Mouse (Mus musculus) cerebellum, postnatal 10 days (tissue): ENCODE results near the gene Gstm3.
"Not testable (repeated sequence)": the region's sequence is repeated elsewhere in the genome, so short reads cannot be mapped to it uniquely, and the experiment has no call there.

Experiments
- DNase-seq, 2 experiments: peaks; one replicate each; pipeline ENCODE4 v3.0.0; 2021; ENCODE audit warnings: mixed read lengths in 2 of 2

The Gstm3 gene

DNA sequence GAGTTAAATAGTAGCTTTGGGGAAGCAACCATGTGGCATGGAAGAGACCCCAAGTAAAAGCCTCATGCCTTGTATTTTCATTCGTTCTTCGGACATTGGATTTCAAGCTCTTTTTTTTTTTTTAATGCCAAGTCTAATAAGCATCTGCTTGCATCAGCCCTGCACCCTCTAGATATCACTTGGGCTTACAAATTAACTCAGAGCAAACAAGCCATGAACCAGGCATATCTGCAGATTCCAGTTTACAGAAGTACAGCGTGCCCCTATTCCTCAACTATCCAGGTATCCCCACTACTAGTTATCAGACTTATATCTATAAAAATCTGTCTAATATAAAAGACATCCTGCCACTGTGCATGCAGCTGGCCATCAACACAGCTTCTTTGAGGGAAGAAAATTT, 3.0 kb upstream of the Gstm3 start:
- DNase-seq: no peak

DNA sequence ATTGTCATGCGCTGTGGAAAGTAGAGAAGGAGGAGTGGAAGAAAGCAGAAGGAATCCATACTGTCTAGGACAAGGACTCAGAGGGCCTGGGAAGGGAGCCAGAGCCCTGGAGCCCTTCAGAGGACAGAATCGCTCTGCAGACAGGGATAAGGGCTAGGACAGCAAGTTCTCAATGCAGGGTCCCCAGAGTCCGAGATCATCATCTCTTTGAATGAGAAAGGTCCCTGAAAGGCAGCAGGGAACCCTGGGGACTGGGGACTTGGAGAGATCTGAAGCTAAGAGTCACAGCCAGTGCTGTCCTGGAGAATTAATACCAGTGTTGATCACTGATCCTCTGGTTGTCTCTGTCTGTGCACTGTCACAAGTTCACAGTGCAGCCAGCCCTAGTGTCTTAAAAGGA, 2.0 kb upstream of the Gstm3 start:
- DNase-seq: not testable (repeated sequence)

DNA sequence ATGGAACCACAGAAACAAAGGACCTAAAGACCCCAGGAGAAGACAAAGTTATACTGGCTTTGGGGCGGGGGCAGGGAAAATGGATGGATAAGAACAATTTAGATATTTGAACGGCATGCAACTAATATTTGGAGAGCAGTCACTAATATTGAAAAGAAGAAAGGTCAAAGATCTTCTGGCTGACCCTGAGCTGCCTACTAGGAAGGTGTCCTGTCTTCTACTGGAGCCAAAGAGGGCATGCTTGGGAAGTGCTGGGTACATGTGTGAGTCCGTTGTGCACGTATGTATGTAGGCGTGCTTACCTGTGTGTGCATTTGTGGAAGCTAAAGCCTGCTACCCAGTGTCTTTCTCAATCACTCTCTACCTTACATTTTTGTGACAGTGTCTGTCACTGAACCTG, 2.5 kb downstream of the Gstm3 start:
- DNase-seq: no peak

DNA sequence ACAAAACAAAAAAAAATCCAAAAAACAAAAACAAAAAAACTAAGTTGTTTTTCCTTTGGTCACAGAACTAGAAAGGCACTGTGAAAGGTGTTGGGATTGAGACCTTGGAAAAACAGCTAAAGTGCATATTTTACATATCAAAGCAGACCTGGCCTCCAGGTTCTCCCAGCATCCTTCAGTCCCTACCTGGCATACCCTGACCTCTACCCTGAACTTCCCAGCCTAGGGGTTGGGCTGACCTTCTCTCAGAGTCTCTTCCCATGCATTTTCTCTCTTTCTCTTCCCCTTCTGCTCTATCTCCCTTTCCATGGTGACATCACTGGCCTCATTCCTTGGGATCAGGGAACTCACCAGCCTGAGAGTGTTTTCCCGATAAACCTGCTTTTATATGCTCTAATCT, 3.5 kb downstream of the Gstm3 start:
- DNase-seq: no peak

DNA sequence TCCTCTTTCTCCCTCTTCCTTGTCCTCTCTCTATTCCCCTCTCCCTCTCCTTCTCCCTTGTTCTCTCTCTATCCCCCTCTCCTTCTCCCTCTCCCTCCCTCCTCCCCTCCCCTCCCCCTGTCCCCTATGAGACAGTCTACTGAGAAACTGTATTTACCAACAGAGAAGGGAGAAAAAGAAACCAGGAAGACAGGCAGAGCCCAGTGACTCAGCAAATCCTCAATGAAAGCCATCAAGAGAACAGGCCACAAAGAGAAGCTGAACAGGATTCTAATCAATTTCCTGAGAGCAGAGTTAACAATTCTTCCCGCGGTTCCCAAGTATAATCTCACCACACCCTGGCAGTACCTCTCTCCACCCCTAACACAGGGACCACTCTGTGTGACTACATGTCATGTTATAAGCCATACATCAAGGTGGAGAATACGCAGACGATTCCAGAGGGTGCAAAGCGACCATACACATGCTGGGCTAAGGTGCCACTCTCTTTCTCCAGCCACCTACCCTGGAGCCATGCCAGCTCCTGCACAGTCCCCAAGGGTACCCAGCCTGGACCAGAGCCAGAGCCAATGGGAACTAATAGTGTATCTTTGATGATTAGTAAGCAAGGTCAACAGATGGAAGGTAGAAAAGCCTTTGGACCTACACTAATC, 4.3 kb downstream of the Gstm3 start:
- DNase-seq: peak in 1 of 2 experiments; percentile 21

DNA sequence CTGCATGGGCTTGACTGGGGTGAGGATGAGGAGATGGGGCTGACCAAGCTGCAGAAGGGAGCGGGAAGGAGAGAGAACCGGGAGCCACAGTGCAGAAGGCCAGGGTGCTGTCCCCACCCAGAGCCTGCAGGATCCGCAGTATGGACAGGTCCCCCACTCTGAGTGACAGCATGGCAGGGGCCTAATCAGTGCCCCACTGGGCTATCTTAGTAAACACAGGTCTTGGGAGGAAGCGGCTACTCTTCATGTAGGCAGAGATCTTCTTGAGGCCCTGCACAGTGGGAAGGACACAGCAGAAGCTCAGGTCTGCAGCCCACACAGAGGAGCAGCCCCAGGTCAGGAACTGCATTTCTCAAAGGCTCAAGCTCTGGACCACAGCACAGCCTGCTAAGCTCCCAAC, 5.1 kb downstream of the Gstm3 start:
- DNase-seq: no peak

DNA sequence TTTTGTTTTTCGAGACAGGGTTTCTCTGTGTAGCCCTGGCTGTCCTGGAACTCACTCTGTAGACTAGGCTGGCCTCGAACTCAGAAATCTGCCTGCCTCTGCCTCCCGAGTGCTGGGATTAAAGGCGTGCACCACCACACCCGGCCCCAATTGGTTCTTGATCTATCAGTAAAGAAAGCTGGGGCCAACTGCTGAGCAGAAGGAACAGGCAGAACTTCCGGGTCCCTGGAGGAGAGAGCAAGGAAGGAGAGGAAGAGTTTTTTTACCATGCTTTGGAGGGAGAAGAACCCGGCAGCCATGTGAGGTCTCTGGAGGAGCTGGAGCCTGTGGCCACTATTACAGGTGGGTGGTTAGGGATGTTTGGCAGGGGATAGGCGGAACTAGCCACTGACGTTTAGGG, 13.8 kb downstream of the Gstm3 start:
- DNase-seq: not testable (repeated sequence)

DNA sequence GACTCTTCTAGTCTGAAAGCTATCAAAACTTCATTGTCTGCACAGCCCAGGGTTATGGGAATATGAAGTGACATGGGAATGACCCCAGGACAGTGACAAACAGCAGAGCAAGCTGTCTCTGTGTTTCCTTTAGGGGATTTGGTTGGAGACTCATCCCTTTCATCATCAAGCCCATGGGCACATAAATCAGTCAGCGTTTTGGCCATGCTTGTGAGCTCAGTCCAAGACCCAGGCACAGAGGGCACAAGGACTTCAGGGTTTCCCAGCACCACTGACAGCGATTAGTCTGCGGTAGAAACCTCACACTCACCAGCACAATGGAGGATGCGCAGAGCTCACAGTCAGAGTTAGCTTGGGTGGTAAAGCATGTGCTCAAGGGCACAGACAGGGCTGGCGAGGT, 15.2 kb downstream of the Gstm3 start:
- no peak for DNase-seq

DNA sequence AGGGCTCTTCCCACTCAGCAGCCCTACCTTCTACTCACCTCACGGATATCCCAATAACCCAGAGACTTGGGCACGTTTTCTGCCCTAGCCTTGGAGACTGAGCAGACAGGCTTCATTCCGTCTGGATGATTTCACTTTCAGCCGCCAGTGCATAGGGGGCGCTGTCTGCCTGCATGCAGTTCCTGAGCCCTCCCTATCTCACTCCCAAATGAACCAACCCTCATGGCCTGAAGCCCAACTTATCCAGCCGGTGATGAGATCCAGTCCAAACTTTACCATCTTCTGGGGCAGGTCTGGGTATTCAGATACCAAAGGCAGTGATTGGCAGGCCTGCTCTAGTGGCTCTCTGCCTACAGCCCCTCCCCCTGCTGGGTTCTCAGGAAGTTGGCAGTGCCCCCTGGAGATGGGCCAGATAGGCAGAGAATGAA, 15.7 kb downstream of the Gstm3 start:
- peak; percentile 93 for DNase-seq

DNA sequence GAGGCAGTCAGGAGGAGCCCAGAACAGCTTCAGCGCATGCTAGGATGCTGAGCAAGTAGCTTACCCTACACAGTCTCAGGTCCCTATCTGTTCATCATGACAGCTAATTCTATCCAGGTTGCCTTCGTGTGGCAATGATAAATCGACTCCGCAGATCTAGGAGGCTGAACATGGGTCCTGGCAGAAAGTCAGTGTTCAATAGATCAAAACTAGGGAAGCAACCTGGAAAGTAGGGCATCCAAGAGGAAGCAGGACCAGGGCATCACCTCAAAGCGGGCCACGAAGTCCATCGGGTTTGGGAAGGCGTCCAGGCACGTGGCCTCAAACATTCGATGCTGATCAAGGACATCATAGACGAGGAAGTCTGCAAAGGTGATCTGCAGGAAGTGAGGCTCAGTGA, 18.6 kb downstream of the Gstm3 start:
- DNase-seq: no peak

DNA sequence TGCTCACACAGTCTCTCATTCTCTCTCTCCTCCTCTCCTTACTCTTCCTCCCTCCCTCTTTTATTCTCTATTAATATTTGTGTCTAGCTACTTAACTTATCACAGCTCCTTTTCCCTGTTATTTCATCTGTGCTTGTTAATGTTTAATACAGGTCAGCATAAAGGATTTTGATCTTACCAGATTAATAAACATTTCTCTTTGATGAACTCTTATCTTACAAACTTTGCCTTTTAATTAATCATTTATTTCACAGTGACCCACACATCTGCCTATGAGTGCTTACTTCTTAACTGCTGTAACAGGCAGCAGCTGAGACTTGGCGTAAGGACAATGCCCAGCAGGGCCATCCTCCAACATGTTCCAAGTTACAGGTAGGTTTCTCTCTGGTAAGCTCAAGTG, 19.6 kb downstream of the Gstm3 start:
- DNase-seq: not testable (repeated sequence)

DNA sequence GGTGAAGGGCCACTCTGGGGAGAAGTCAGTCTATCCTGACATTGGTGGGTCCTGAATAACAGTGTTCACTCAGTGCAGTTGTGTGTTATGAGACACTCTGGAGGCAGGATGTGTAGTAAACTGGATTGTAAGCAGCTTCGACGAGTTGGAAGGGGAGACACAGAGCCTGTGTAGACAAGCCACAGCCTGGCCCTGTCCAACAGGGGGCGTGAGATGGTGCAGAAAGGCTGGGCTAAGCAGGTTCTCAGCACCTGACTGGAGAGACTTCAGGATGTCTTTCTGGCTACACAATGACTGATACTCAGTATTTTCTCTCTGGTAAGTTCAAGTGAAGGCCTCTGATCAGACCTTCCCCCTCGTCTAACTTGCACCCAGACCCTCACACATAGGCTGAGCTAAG, 23.4 kb downstream of the Gstm3 start:
- DNase-seq: no peak

DNA sequence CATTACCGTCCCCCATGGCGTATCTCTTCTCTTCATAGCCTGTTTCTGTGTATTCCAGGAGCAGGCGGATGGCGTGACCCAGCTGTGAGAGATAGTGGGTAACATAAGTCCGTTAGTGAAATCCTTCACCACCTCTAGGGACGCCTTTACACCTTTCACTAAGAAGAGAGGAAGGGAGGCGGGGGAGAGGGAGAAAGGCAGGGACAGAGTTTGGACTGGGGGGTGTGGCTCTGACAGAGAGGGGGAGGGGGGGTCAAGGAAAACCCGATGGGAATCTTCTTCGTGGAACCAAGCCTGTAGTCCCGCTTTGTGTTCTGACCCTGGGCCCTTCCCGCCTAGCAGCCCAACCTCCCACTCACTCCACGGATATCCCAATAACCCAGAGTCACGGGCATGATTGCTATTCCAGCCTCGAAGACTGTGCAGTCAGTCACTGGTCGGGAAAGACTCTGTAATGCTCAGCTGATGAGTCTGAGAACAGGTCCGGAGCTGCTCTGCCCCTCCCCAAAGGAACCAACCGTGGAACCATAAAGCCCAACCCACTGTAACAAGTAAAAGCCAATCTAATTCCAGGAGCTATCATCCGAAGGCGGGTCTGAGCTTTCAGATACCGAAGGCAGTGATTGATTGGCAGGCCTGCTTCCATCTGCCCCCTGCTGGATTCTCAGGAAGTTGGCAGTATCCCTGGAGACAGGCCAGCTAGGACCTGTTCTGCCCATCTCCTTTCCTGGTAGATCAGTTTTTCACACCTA, 25.7 kb downstream of the Gstm3 start, which contains the start of gene Gstm6:
Gstm6 (minus strand) TSS at position 511 of the 752 bp plus-strand sequence.
- peak; percentile 62 to 68 for DNase-seq

DNA sequence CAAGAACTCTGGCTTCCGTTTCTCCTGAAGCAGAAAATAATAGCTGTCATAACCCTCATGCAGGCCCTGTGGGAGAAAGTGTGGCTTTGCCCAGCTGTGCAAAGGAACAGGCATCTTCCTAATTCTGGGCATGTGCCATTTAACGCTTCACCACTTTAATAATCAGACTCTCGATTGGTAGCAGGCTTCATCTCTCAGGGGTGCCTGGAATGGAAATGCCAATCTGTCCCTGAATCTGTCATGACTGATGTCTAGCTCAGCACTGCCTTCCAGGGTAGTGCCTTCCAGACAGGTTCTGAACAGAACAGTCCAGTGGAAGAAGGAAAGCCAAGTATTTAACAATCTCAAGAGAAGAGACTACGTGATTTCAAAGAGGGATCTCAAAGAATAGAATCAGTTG, 27.8 kb downstream of the Gstm3 start:
- DNase-seq: peak; percentile 72 to 76

DNA sequence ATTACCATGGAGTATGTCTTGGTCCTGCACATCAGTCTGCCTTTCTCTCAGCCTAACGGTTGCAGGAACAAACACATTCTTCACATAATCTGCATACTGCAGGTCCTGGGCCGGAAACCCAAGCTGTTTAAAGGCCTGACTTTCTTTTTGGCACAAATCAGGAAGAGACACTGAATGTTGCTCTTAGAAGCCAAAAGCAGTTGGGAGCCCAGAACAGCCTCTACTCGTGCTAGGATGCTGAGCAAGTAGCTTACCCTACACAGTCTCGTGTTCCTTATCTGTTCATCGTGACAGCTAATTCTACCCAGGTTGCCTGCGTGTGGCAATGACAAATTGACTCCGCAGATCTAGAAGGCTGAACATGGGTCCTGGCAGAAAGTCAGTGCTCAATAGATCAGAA, 28.6 kb downstream of the Gstm3 start:
- peak in 1 of 2 experiments; percentile 33 for DNase-seq

DNA sequence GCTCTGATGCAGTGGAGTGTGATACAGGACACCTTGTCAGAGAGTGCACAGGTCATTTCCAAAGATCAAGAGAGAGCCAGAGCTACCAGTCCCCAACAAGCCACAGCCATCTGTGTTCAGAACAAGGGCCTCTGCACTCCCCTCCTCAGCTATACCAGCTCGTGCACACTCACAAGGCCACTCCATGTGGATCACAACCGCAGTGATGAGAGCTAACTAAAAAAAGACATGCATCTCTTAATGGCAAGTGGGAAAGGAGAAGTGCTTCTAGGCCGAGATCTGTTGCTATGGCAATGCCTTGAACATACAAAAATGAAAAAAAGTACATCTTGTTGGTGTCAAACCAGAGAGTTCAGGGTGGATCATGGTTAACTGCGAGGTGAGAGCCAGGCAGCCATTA, 29.3 kb downstream of the Gstm3 start:
- DNase-seq: no peak

DNA sequence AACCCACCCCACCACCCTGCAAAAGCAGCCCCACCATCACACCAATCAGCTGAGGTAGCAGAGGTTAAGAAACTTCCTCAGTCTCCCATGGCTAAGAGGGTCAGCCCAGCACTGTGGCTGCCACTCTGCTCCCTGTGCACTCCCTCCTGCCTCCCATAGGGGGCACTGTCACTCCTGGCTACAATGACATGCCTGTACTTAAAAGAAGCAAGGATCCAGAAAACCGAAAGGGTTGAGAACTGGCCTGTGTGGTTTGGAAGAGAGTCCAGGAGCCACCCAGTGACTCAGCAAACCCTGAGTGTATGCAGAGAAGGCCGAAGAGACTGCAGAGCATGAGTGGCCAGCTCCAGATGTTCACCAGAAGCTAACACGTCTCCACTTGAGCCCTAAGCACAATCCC, 29.7 kb downstream of the Gstm3 start:
- peak; percentile 67 to 69 for DNase-seq

DNA sequence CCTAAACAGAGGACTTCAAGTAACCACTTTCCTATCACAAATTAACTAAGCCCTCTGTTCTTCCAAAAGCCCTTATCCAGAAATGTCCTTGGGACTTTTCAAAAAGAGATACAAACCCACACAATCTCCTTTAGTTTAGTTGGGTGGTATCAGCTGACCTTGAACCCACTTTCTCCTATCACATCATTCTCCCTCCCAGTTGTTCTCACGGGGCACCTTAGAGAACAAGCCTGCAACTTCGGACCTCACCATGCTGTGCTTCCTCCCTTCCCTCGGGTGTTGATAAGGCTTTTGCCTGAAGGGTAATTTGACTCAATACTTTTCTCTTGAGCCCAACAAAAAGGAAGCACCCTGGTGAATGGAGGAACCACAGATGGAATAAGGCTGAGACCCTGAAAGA, 33.2 kb downstream of the Gstm3 start:
- no peak for DNase-seq

DNA sequence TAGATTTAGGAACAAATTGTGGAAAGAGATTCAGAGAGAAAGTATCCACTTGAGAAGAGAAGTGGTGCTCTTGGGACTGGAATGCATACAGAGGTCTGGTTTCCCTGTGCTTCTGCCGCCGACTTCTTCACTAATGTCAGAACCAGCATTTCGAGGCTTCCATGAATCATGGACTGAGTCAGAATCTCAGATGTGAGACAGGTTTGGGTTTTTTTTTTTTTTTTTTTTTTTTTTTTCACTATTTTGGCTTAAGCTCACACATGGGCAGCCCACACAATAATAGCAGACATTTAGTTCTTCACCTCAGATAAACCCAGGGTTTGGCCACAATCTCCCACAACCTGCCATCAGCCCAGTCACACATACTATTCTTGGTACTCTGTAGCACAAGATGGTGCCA, 33.8 kb downstream of the Gstm3 start:
- no peak for DNase-seq

DNA sequence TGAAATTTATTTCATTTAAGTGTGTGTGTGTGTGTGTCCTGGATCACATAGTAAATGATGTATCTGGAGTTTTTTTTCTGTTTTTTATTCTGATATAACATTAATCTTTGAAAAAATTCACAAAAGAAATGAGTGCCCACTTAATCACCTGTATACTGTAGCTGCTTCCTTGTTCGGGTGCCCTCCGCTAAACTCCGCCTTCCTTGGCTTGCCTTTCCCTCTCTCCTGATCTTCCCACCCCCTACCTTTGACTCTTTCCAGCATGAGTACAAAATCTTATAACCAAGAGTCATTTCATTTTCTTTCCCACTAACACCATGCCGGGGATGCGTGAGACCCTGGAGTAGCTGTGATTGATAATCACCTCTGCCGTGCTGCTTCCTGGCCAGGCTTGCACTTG, 37.0 kb downstream of the Gstm3 start:
- DNase-seq: peak in 1 of 2 experiments; percentile 54

DNA sequence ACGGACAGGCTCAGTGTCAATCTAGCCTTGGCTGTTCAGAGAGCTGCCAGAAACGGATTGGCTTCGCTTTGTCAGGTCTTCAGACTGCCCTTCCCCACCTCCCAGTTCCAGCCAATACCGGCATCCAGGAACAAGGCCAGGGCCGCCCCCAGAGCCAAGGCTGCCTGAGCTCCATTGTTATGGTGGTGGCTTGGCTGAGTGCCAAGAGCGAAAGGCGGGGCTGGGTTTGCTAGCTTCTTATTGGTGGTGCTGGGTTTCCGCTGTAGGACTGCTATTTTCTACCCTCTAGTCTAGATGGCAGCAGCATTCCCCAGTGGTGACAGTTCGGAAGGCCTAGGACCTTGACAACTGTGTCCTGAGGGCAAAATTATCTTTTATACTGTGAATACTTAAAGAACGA, 37.4 kb downstream of the Gstm3 start, which contains the start of gene Gstm7:
Gstm7 (minus strand) TSS at position 148 of the 400 bp plus-strand sequence.
- DNase-seq: peak; percentile 100

DNA sequence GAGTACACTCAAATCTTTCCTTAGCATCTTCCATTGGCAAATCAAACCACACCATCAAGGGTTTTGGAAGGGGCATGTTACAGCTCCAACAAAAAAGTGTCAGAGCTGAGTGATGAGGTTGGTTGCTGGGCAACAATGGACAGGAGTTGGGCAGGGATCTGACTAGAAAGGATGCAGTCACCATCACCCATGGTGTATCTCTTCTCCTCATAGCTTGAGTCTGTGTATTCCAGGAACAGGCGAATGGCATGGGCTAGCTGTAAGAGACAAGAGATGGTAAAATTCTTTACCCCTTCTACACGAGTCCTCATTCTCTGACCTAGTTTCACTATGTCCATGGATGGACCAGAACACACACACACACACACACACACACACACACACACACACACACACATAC, 37.9 kb downstream of the Gstm3 start:
- no peak for DNase-seq

DNA sequence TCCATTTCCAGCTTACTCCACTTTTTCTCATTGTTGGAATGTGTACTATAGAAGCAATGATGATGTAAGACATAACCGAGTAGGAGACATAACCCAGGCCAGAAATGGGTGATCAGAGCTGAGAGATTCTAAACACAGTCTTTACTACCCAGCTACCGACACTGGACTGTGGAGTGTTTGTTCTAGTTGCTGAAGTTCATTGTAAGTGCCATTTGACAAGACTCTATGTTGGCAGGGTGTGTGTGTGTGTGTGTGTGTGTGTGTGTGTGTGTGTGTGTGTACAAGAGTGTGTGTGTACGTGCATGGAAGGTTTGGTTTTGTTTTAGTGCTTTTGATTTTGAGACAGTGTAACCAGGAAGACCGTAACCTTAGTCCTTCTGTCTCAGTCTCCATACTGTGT, 39.4 kb downstream of the Gstm3 start:
- DNase-seq: no peak

DNA sequence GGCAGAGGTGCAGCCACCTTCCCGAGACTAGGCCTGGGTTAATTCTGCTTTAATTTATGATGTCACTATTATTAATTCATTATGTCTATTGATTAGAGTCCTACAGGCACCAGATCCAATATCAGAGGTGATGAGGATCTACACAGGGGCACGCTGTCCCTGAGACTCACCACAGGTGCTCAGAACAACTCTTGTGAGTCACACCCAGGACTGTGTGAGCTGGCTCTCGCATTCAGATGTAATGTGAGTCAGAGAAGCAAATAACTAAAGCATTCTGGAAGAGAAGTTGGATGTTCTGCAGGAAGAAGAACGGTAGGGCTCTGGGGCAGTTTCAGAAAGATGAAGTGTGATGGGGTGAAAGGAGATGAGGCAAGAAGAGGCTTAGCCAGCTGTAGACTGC, 39.8 kb downstream of the Gstm3 start:
- DNase-seq: no peak

DNA sequence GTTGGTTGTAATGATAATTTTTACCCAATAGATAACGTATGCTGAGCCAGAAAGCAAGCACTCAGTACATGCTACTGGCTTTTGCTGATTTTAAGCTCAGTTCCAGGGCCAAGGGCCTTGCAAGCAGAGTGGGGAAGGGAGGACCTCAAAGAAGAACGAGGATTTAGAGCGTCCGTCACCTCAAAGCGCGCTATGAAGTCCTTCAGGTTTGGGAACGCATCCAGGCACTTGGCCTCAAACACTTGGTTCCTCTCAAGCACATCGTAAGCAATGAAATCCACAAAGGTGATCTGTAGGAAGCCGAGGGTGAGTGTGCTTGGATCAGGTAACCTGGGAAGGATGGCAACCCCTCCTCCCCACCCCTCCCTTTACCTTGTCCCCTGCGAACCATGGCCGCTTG, 40.4 kb downstream of the Gstm3 start:
- no peak for DNase-seq
